ENCODE assay signal across 9 mouse cellular contexts in the genomic region with DNA sequence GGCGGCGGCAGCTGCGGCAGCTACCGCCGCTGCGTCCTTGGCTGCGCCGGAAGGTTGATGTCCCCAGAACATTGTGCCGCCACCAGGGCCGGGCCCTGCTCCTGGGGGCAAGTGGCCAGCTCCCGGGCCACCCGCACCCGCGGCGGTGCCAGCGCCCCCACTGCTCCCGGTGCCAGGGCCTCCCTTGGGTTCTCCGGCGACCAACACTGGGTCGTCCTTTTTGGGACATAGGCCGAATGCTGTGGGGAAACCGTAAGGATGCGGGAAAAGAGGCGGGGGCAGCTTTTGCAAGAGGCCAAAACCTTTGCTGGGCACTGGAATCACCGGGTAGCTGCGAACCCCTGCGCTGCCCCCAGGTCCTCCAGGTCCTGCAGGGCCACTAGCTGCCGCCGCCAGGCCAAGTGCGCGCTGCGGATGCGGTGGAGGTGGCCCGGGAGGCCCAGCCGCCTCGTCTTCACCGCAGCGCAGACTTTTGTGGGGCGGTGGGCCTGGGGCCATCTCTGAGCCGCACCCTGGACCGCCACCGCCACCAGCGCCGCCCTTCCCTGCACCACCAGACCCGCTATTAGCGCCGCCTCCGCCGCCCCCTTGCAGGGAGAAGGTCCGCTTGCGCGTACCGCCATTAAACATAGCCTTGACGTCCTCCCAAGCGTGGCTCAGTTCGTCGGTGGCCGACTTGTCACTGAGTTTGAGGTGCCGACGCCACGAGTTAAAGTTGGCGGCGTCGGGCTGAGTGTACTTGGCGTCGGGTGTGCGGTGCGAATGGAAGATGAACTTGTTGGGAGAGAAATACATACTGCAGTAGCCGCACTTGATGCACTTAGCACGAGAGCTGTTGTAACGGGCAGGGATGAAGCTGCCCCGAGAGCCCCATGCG. TPM values are rescaled to one million over a fixed set of nuclear protein-coding genes. Genes with fewer than 3 reads are reported as not detected.
DNase-seq lines count a peak whose midpoint lies in the region; ATAC-seq and TF ChIP-seq lines count a peak whose summit lies in the region.
"Had no signal": no experiment of that assay in that cellular context is flagged by ENCODE, and none has a peak within 500 bp of the region (broad histone marks: within the 10 kb centered on the region; RNA-seq: fewer than 3 reads in every experiment).

No protein-coding gene starts in this region.

- no peak for TF ChIP-seq POLR2A in limb, embryonic 14.5 days (IDR thresholded peaks at IDR 0.05; ENCODE audit: borderline replicate concordance, extremely low read depth, insufficient read depth, insufficient read length)

- H3K36me3 ChIP-seq in lung, embryonic 14.5 days (ENCODE audit: insufficient read depth), result no peaks in the 10 kb centered on the region
- no peaks in the 10 kb centered on the region for H3K36me3 ChIP-seq in forebrain, embryonic 13.5 days (ENCODE audit: poor library complexity, severe bottlenecking)
- H3K36me3 ChIP-seq in limb, embryonic 14.5 days (ENCODE audit: control insufficient read depth, insufficient read depth, low read length), result no peaks in the 10 kb centered on the region
- no peaks in the 10 kb centered on the region for H3K36me3 ChIP-seq in stomach, embryonic 14.5 days (ENCODE audit: control insufficient read depth, insufficient read depth, low read length)

- intact Hi-C loops in gastrocnemius, postnatal 36 days (cut with DNase I), result no loop called here

- ATAC-seq in lung, embryonic 14.5 days (ENCODE audit: insufficient read depth), result no peak
- ATAC-seq in forebrain, embryonic 13.5 days, result no peak
- ATAC-seq in limb, embryonic 14.5 days (ENCODE audit: low FRiP score, low read depth), result no peak
- no peak for ATAC-seq in stomach, embryonic 14.5 days (ENCODE audit: insufficient number of reproducible peaks, insufficient read depth, low FRiP score, low read depth)

- peak overlapping the region; percentile 40 for H3K4me2 ChIP-seq in lung, embryonic 14.5 days
- peak overlapping the region; percentile 43 for H3K4me2 ChIP-seq in forebrain, embryonic 13.5 days
- peak overlapping the region; percentile 35 for H3K4me2 ChIP-seq in limb, embryonic 14.5 days (replicated peaks; ENCODE audit: low read depth, low read length, severe bottlenecking)
- H3K4me2 ChIP-seq in stomach, embryonic 14.5 days (replicated peaks; ENCODE audit: low read depth, low read length), result 0 out of 2 replicates have a peak overlapping the region, but pooled peaks have one; percentile 5

- no peak overlapping the region for H3K27ac ChIP-seq in lung, embryonic 14.5 days (ENCODE audit: low read depth)
- no peak overlapping the region for H3K27ac ChIP-seq in forebrain, embryonic 13.5 days
- no peak overlapping the region for H3K27ac ChIP-seq in limb, embryonic 14.5 days (replicated peaks; ENCODE audit: low read depth, low read length)
- H3K27ac ChIP-seq in stomach, embryonic 14.5 days (ENCODE audit: low read length), result no peak overlapping the region
- H3K27ac ChIP-seq: macrophage had no signal

- no peak overlapping the region for H3K9ac ChIP-seq in lung, embryonic 14.5 days
- no peak overlapping the region for H3K9ac ChIP-seq in forebrain, embryonic 13.5 days
- H3K9ac ChIP-seq in limb, embryonic 14.5 days (ENCODE audit: low read depth, low read length, severe bottlenecking), result no peak overlapping the region
- H3K9ac ChIP-seq in stomach, embryonic 14.5 days (replicated peaks; ENCODE audit: low read depth, low read length), result no peak overlapping the region

- DNase-seq in lung, embryonic 14.5 days, result no peak
- no peak for DNase-seq in lung, postnatal 25 days (ENCODE audit: low spot score)
- DNase-seq in limb, embryonic 14.5 days (ENCODE audit: low spot score), result no peak
- DNase-seq in gastrocnemius, postnatal 36 days, result no peak
- DNase-seq in thymus, postnatal 10 days (ENCODE audit: low spot score in 2 of 2), result no peak
- no peak for DNase-seq in layer of hippocampus, adult 8-10 months (ENCODE audit: low spot score in 2 of 2)

- H3K4me3 ChIP-seq in lung, embryonic 14.5 days (ENCODE audit: low read depth, low read length), result peak overlapping the region; percentile 22
- H3K4me3 ChIP-seq in forebrain, embryonic 13.5 days, result peak overlapping the region; percentile 21
- H3K4me3 ChIP-seq in limb, embryonic 14.5 days (replicated peaks; ENCODE audit: low read length), result peak overlapping the region; percentile 23
- peak overlapping the region; percentile 15; the same call in 1 of the 2 replicates for H3K4me3 ChIP-seq in stomach, embryonic 14.5 days (ENCODE audit: low read depth, low read length)

- 1% methylated on average over 73 of the region's 73 CpGs for WGBS in lung, embryonic 14.5 days
- WGBS in forebrain, embryonic 13.5 days, result 1% methylated on average over 72 of the region's 73 CpGs
- WGBS in limb, embryonic 14.5 days, result under 1% methylated on average over 69 of the region's 73 CpGs
- WGBS in stomach, embryonic 14.5 days, result 1% methylated on average over 67 of the region's 73 CpGs

- no peaks in the 10 kb centered on the region for H3K4me1 ChIP-seq in lung, embryonic 14.5 days (ENCODE audit: insufficient read depth)
- peaks cover 51% of the 10 kb centered on the region for H3K4me1 ChIP-seq in forebrain, embryonic 13.5 days
- H3K4me1 ChIP-seq in limb, embryonic 14.5 days (ENCODE audit: control insufficient read depth, insufficient read depth, low read length), result peaks cover 25% of the 10 kb centered on the region
- peaks cover 27% of the 10 kb centered on the region; the same call in 1 of the 2 replicates for H3K4me1 ChIP-seq in stomach, embryonic 14.5 days (ENCODE audit: control insufficient read depth, insufficient read depth, low read length)

- TF ChIP-seq CTCF in lung, embryonic 14.5 days (IDR thresholded peaks at IDR 0.05; ENCODE audit: low read depth), result no peak

- no peaks in the 10 kb centered on the region for H3K9me3 ChIP-seq in lung, embryonic 14.5 days (ENCODE audit: low read depth, low read length)
- no peaks in the 10 kb centered on the region for H3K9me3 ChIP-seq in forebrain, embryonic 13.5 days (replicated peaks)
- no peaks in the 10 kb centered on the region for H3K9me3 ChIP-seq in limb, embryonic 14.5 days (ENCODE audit: control insufficient read depth, low read length)
- no peaks in the 10 kb centered on the region for H3K9me3 ChIP-seq in stomach, embryonic 14.5 days (ENCODE audit: control insufficient read depth, low read depth, low read length)

- peaks cover 99% of the 10 kb centered on the region for H3K27me3 ChIP-seq in lung, embryonic 14.5 days (ENCODE audit: insufficient read depth, low read length)
- peaks cover 100% of the 10 kb centered on the region for H3K27me3 ChIP-seq in forebrain, embryonic 13.5 days
- peaks cover 98% of the 10 kb centered on the region for H3K27me3 ChIP-seq in limb, embryonic 14.5 days (ENCODE audit: control insufficient read depth, insufficient read depth, low read length)
- peaks cover 89% of the 10 kb centered on the region for H3K27me3 ChIP-seq in stomach, embryonic 14.5 days (ENCODE audit: control insufficient read depth, insufficient read depth, low read length)

RNA-seq across cellular contexts. Expression of a gene that starts 3.3 kb away (rescaled TPM):
- polyA plus RNA-seq in lung, embryonic 14.5 days (2014; fragmentation: Nextera tagmentation; extraction: Ambion mirVana), result not detected in 2 replicates
- 0.28 and 0.55 TPM in 2 replicates for polyA plus RNA-seq in forebrain, embryonic 13.5 days (2015; fragmentation: Nextera tagmentation; extraction: Ambion mirVana)
- 0.11 and 0.24 TPM in 2 replicates for polyA plus RNA-seq in limb, embryonic 14.5 days (2012; rRNA removed)
- polyA plus RNA-seq in limb, embryonic 14.5 days (2014; fragmentation: Nextera tagmentation; extraction: Ambion mirVana), result 0.08 TPM in 1 of 2 replicates, not detected in the other
- not detected in 2 replicates for polyA plus RNA-seq in stomach, embryonic 14.5 days (2014; fragmentation: Nextera tagmentation; extraction: Ambion mirVana)
- total RNA-seq in gastrocnemius, postnatal 36 days (2021), result under 1 TPM; 0.08 to 0.10 TPM
- total RNA-seq in layer of hippocampus, adult 8-10 months (2022), result under 1 TPM in 1 of 4 experiments, not detected in 3; 0.18 TPM
